Mouse (Mus musculus) left cerebral cortex, postnatal 14 days (tissue): Measurements from ENCODE around the gene Def8. TPM values are rescaled to one million over a fixed set of nuclear protein-coding genes. Genes with fewer than 3 reads are reported as not detected.
A peak's percentile ranks its signal among the peaks of the same experiment; 100 is the strongest.

ENCODE experiments used
- DNase-seq, 2 experiments: peaks; one replicate each; pipeline ENCODE4 v3.0.0; 2021 to 2022; ENCODE audit warnings: low spot score in 2 of 2, mixed read lengths in 1 of 2
- intact Hi-C: fragments of 180-260 bp; cut with DNase I; formaldehyde crosslinking; loops from one replicate; pipeline ENCODE4 v1.15.1; 2025
- long read RNA-seq, 2 experiments: library from polyadenylated mRNA; stranded (forward); transcript quantifications; one replicate each; pipeline ENCODE4 v2.0.0; 2021
- total RNA-seq, 2 experiments: library from RNA; stranded (reverse); gene quantifications; 2 replicates each; pipeline ENCODE4 v1.2.3; 2021

The Def8 gene
- total RNA-seq, result 10 to 100 TPM; 76.1 to 76.7 TPM
- long read RNA-seq, experiment 1, transcript Def8-204 (12 exons, 3,191 nt), result minor isoform, 7 of 80 reads
- long read RNA-seq, experiment 1, transcript Def8-202 (12 exons, 3,127 nt), result major isoform, 57 of 80 reads
- long read RNA-seq, experiment 1, partial matches to known transcripts, result 1 of 80 reads
- long read RNA-seq, experiment 1, other reads (novel, unspliced or antisense), result 14 of 80 reads
- long read RNA-seq, experiment 2, transcript Def8-204 (12 exons, 3,191 nt), result minor isoform, 10 of 65 reads
- long read RNA-seq, experiment 2, transcript Def8-202 (12 exons, 3,127 nt), result major isoform, 38 of 65 reads
- long read RNA-seq, experiment 2, partial matches to known transcripts, result 8 of 65 reads
- long read RNA-seq, experiment 2, other reads (novel, unspliced or antisense), result 8 of 65 reads

DNA sequence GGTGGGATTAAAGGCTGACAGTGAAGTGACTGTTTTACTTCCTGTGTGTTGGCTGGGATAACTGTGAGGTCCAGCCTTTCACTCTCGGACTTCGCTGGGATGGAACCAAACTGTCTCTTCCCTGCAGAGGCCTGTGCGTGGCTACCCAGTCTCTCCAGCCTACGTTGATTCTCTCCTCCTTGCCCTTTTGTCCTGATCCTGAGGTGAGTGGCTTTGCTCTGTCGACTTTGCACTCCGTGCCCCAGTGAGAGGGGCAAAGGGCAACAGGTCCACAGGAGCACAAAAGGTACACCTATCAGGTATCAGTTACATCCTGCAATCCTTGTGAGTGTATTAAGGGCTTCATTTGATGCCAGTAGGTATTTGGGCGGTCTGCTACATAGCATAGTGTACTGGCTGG, at the start of gene Def8:
Def8 (plus strand) TSS at position 87 of the 400 bp plus-strand sequence.
- intact Hi-C loops, result no loop called here
- no peak for DNase-seq

DNA sequence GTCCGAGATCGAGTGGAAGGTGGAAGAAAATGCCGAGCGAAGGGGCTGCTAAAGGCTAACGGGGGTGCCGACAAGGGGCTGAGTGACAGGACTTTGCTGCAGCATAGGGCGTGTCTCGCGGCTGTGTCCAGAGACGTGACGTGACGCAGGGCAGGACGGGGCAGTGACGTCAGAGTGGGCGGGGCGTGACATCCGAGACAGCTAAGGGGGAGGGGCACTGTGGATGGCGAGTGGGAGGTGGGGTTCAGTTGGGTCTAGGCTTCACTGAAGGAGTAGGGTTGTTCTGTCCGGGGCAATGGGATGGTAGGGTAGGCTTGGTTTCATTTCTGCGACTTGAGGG, 49.1 kb upstream of the Def8 start:
- peak; percentile 92 to 94 for DNase-seq
- intact Hi-C loops, result no loop called here

DNA sequence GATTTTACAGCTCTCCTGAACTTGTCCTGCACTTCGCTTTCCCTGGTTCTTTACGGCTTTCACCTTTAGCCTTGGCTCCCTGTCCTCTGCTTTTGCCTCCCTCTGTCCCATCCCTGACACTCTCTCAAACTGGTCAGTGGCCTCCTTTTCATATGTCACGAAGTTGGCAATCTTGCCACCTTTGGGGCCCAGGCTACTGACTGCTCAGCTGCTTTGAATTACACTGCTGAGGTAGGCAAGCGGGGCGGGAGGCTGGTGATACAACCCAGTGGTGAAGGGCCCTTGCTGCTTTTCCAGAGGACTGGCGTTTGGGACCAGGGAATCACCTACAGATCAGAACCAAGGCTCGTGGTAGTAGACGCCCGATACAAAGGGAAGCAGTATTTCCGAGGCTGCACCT, 47.6 kb upstream of the Def8 start:
- intact Hi-C loops, result no loop called here
- DNase-seq, result no peak

DNA sequence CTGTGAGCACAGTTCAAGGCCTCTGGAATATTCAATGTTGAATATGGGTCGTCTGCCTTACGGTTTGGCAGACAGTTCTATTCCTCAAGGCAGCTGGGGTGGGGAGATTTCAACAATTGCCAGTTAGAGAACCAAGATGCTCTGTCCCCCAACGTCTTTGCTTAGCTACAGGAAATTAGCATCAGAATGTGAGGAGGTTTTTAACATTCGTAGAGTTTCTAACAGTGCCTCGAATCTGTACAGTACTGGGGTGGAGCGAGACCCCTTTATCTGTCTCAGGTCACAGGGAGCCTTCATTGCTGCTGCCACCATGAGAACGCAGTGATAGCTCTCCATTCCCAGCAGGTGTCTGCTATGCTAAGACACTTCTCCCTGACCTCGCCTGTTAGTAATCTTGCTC, 47.2 kb upstream of the Def8 start:
- intact Hi-C loops, result no loop called here
- no peak for DNase-seq

DNA sequence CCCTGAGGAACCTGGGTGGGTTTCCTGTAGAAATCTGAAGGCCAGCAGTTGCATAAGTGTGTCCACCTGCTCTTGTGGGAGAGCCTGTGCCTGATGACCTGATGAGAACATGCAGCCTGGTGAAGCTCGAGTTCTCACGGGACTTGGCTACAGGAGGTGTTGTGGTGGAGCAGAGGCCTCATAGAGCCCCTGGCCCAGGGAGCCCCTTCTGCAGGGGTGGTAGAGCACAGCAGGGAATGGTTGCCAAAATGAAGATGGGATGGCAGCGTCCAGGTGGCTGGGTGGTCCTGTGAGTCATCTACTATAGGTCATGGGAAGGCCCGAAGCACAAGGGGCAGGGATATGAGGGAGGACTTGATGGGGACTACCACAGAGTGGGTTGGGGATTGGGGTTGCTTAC, 41.6 kb upstream of the Def8 start:
- no peak for DNase-seq
- intact Hi-C loops, result no loop called here

DNA sequence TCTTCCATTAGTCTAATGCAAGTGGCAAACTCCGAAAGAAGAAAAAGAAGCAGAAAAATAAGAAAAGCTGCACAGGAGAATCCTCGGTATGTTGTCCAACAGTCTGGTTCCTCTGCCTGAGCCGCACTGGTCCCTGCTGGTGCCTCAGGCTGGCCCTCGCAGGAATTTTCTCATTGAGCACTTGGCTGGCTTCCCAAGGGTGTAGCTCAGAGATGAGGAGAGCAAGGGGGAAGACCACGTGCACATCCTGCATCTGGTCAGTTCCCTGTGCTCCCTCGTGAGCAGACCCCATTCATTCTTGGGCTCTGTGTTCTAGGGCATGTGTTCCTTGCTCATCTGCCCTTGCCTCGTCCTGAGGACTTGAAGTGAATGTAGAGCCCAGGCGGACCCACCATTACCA, 40.8 kb upstream of the Def8 start:
- DNase-seq, result no peak
- intact Hi-C loops, result no loop called here

DNA sequence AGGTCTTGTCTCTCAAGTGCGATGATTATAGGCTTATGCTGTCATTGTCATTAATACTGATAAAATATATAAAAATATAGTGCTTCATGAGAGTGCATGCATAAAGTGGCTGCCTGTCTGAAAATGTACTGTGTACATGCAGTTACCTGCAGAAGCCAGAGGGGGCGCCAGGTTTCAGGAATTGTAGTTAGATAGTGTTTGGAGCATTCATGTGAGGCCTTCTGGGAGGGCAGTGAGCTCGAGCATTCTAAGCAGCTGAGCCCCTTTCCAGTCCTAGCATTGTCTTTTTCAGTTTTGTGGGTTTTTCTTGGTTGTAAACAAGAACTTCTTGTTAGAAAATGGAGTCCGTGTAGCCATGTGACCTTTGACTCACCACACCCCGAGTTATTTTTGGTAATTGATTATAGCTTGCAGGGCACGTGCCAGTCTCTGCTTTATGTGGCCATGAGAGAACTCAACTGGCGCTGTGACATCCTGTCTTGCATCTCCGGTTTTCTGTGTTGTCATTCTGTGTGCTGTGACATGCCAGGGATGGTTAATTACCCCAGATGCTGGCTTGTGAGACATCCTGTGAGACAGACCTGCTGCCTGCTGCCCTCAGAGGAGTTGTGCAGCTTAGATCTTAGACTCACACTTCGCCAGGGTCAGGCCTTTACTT, 38.3 kb upstream of the Def8 start:
- intact Hi-C loops, result no loop called here

DNA sequence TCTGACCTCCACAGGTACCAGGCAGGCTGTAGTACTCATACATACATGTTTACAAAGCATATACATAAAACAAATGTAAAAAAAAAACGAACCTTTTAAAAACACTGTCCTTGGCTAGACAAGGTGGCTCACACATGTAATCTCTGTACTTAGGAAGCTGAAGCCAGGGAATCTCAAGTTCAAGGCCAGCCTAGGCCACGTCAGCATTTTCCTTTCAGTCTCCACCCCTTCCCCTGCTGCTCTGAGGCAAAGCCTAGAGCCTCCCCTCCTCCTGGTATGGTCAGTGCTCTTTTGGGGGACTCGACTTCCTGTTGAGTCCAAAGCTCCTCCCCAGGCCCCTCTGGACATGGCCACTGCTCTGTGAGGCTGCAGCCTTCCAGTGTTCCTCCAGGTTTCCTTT, 36.3 kb upstream of the Def8 start:
- intact Hi-C loops, result no loop called here

More for the DNA sequence above, 38.3 kb upstream of the Def8 start:
- DNase-seq, result peak in 1 of 2 experiments; percentile 82

DNA sequence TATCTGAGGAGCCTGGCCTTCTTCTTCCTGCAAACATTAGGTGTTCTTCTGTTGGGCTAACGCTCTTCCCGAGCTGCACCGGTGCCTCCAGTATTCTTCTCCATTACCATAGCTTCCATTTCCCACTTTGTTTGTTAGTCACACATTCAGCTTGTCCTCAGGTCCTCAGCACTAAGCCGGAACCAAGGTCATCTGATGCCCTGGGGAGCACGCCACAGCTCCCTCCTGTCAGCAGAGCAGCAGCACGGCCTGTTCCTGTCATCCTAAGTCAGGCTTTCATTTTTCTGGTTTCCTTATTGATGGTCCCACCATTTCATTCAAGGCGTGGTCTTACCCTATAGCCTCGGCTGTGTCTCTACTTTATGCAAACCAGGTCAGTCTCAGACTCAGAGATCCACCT, 35.5 kb upstream of the Def8 start:
- intact Hi-C loops, result no loop called here
- DNase-seq, result no peak

More for the DNA sequence above, 36.3 kb upstream of the Def8 start:
- no peak for DNase-seq

DNA sequence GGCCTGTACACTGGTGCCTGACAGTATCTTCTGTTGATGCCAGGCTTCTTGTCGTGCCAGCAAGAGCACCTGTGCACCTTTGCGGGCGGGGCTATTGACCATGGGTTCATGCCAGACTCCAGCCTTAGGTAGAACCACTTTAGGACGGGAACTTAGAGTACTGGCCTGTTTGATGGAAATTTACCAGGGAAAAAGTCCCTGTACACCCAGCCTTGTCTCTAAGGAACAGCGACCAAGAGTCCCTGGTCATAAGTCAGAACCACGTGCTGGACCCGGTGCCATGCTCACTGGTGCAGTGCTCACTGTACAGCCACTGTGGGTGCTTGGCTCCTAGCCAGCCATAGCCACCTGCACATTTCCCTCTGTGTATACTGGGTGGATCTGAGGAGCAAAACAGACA, 34.3 kb upstream of the Def8 start:
- intact Hi-C loops, result no loop called here
- no peak for DNase-seq

DNA sequence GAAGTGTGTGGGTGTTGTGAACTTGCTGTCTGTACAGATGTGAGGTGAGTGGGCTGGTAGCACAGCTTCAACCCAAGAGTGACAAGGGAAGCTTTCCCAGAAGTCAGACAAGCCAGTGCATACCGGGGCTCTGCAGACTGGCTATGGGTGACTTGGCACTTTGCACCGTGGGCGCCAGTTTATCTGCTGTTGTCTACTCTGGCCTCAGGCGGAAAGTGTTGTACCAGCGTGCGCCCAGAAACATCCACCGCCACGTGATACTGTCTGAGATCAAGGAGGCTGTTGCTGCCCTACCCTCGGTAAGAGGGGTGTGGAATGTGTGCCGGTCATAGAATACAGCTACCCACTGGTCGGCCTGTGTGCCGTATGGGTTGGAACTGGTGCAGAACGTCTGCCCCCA, 25.0 kb upstream of the Def8 start:
- intact Hi-C loops, result no loop called here
- DNase-seq, result no peak

DNA sequence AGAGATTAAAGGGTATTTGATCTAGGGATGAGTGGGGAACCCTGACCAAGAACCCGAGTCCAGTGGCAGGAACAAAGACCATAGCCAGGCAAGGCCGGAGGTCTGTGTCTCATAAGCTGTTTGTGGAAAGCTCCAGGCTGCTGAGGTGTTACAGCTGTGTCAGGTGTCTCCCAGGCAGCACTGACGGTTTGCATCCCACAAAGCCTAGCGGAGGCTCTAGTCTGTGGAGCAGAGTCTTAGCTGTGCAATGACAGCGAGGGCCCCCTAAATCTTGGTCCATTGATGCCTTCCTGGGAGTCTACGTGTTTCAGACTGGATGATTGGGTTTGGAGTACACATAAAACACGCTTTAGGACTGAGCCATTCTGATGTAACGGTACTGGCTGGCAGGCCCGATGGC, 21.4 kb upstream of the Def8 start:
- intact Hi-C loops, result no loop called here

DNA sequence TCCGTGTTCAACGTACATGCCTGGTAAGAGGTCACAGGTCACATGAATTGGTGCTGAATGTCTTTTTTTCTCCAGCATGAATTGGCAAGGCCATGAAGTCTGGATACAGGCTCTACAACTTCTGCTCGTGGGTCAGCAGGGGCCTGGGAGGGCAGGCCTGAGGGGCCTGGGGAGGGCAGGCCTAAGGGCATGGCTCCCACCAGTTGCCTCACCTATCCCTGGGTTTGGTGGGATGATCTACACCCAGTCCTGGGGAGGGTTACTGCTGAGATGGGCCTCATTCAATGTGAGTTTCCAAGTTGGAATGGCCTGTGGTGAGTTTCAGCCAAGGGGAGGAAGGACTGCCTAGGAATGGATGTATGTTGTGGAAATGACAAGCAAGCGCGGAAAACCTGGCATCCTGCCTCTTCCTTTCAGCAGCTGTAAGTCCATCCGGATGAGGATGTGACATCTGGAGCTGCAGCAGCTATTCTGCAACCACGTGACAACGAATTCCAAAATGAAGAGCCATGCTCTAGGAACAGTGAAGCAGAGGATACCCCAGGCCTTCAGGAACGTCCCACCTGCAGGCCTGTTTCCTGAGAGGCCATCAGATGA, 20.5 kb upstream of the Def8 start:
- intact Hi-C loops, result no loop called here

More for the DNA sequence above, 21.4 kb upstream of the Def8 start:
- DNase-seq, result no peak

DNA sequence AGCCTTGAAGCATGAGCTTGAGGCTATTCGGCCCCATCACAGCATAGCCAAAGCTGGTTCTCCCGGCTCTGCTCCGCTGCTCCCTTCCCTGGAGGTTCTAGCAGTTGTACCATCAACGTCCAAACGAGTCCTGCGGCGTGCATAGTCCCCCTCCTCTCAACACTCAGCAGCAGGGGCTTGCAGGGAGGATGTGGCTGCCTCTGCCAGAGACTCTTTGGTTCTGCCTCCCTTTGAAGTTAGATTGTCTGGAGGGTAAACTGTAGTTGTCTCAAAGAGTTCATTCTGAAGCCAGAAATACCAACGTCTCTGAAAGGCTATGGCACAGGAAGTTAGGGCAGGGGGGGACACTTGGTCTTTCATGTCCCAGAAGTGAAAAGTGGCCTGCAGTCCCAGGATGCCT, 18.8 kb upstream of the Def8 start:
- no peak for DNase-seq
- intact Hi-C loops, result no loop called here

More for the DNA sequence above, 20.5 kb upstream of the Def8 start:
- DNase-seq, result no peak

DNA sequence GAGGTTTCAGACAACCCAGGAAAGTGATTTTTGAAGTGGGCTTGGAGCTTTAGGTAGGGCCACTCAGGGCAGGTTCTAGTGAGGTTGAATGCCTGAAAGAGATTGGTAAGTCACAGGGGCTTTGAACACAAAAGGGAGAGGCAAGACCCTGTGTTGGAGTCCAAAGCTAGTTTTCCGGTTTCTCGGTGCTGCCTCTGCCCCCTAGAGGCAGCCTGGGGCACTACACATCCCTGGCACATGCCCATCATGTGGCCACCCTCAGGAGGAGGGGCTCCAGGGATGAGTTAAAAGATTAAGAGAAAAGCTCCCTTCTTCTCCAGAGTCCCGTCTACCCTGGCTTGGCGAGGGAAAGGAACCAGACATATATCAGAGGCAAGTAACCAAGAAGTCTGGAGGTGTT, 16.5 kb upstream of the Def8 start, which contains the start of gene Mc1r:
Mc1r (plus strand) TSS at position 322 of the 400 bp plus-strand sequence.
- peak; percentile 78 to 88 for DNase-seq
- intact Hi-C loops, result no loop called here

DNA sequence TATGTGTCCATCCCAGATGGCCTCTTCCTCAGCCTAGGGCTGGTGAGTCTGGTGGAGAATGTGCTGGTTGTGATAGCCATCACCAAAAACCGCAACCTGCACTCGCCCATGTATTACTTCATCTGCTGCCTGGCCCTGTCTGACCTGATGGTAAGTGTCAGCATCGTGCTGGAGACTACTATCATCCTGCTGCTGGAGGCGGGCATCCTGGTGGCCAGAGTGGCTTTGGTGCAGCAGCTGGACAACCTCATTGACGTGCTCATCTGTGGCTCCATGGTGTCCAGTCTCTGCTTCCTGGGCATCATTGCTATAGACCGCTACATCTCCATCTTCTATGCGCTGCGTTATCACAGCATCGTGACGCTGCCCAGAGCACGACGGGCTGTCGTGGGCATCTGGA, 15.7 kb upstream of the Def8 start:
- DNase-seq, result no peak
- intact Hi-C loops, result no loop called here

DNA sequence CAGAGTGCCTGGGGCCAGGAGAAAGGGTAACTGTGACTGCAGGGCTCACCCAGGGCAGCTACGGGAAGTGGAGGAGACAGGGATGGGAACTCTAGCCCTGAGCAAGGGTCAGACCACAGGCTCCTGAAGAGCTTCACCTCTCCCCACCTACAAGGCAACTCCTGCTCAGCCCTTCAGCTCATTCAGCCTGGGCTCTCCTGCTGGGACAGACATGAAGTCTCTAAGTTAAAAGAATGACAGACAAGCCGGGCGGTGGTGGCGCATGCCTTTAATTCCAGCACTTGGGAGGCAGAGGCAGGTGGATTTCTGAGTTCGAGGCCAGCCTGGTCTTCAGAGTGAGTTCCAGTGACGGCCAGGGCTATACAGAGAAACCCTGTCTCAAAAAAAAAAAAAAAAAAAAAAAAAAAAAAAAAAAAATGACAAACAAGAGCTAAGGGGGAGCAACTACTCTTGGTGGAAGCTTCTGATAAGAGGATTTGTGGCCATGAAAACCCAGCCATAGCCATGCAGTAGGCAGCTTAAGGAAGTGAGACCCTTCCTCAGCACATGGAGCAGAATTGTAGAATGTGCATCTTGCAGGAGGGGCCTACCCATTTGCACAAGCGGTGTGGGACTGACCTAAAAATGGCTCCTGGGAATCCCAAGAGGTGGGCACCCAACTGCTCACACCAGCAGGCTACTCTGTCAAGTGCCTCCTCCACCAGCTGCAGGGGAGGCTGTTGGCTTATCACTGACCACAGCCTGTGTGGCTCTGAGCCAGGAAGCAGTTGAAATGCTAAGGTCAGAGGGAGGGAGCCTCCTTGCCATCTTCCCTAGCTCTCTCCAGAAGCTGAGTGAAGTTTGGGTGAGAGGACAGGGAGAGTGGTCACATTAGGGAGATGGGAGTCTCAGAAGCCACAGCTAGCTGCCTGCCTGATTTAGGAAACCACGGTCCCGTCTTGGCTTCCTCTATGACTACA, 14.5 kb upstream of the Def8 start:
- DNase-seq, result no peak
- intact Hi-C loops, result no loop called here

DNA sequence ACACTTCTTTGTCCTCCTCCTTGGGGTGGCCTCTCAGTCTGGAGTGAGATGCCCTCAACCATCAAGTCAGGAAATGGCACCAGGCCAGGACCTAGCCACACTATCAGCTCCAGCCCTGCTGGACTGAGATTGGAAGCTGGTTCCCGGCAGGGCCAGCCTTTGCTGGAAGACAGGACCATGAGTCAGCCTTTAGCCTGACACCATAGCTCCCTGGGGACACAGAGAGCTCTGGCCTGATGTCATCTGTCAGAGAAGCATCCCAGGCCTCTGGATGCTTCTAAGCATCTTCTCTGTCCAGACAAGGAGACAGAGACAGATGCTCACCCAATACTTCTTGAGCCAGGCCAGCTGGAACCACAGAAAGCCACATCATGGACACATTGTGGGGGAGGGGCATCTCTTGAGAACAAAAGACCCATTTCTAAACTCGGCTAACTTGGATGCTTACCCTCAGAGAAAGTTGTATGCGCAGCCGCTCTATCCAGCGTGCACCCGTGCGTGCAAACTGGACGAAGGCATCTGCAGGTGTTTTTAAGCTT, 13.2 kb upstream of the Def8 start:
- intact Hi-C loops, result no loop called here
- DNase-seq, result no peak

DNA sequence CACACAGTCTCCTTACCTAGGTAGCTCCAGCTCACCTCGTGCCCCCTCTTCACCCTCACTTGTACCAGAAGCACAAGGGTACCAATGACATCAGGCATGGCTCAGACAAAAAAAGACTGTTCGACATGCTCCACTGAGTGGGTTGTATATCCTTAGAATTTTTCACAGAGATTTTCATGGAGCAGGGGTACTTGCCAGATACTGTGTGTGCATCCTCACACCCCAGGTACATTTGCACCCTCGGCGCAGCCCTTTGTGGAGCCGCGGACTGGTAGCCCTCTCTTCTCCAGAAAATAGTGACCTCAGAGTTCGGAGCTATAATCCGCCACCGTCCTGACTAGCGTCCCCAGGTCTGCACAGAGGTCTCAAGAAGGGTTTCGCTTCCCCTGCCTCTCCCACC, 12.5 kb upstream of the Def8 start:
- DNase-seq, result peak in 1 of 2 experiments; percentile 65
- intact Hi-C loops, result no loop called here
